Mouse (Mus musculus) hindbrain, embryonic 10.5 days (tissue): ENCODE data around the gene Cacnb3. TPM values are rescaled to one million over a fixed set of nuclear protein-coding genes. Genes with fewer than 3 reads are reported as not detected.

Experiments
- DNase-seq: peaks from one replicate; pipeline ENCODE4 v3.0.0-alpha.2; 2017; ENCODE audit warnings: low spot score
- H3K27ac ChIP-seq: fragments of 300-500 bp; sonication (generic); 2 replicates; pipeline ENCODE4 v1.5.1; 2016; ENCODE audit warnings: mild to moderate bottlenecking, moderate library complexity
- H3K27me3 ChIP-seq: fragments of 300-500 bp; sonication (generic); 2 replicates; pipeline ENCODE4 v1.6.1; 2016; ENCODE audit warnings: mild to moderate bottlenecking; ENCODE audit not compliant: poor library complexity, insufficient read depth, severe bottlenecking
- H3K36me3 ChIP-seq: fragments of 300-500 bp; sonication (generic); 2 replicates; pipeline ENCODE4 v1.6.1; 2016; ENCODE audit warnings: mild to moderate bottlenecking, moderate library complexity
- H3K4me1 ChIP-seq: fragments of 300-500 bp; sonication (generic); replicated peaks from 2 replicates; pipeline ENCODE4 v1.6.1; 2016; ENCODE audit warnings: mild to moderate bottlenecking
- H3K4me3 ChIP-seq: fragments of 300-500 bp; sonication (generic); 2 replicates; pipeline ENCODE4 v1.5.1; 2016; ENCODE audit warnings: mild to moderate bottlenecking, moderate library complexity
- H3K9me3 ChIP-seq: fragments of 300-500 bp; sonication (generic); 2 replicates; pipeline ENCODE4 v1.6.1; 2016; ENCODE audit warnings: mild to moderate bottlenecking, moderate library complexity
- WGBS: fragments of 180-500 bp; shearing (Covaris S2); methylation state at CpG from one replicate; pipeline ENCODE4 v1.1.7; 2016; 5-methylcytosine and 5-hydroxymethylcytosine counted together
- polyA plus RNA-seq: library from polyadenylated mRNA; unstranded; fragments of >200 nt; fragmentation: Nextera tagmentation; extraction: Ambion mirVana; gene quantifications from 2 replicates; pipeline ENCODE4 v1.2.1, GENCODE M21; 2016

Cacnb3 gene
- polyA plus RNA-seq, 1 experiment from 2014 or later, result 58.6 TPM

DNA sequence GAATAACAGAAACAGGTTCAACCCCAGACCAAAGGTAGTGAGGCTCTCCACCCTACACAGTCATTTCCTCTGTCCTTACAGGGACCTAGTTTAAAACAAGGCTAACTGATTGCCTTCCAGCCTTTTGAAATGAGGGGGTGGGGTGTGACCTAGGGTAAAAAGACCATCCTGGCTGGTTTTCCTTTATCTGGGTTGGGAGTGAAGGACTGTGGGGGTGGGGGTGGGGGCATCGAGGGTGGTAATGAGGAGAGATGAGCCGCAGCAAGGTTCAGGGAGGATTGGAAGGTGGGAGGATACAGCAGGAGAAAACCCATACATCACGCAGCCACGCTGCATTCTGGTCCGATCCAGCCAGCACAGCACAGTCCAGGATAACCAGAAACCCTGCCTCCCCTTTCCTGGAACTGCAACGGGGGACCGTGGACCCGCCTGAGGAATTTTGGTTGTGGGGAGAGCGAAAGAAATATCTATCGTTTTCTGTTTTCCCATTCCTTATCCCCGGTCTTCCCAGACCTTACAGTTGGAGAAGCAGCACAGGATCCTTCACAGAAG is 44.4 kb downstream of the Cacnb3 start:
- H3K4me3 ChIP-seq, result peak overlapping the region; percentile 64
- DNase-seq, result peak; percentile 18
- no peaks in the 10 kb centered on the region for H3K9me3 ChIP-seq
- peaks cover 65% of the 10 kb centered on the region for H3K27me3 ChIP-seq
- H3K4me1 ChIP-seq, result peaks cover 48% of the 10 kb centered on the region
- peaks cover 13% of the 10 kb centered on the region for H3K36me3 ChIP-seq
- peak overlapping the region; percentile 80 for H3K27ac ChIP-seq
- 28% methylated on average over 11 of the region's 11 CpGs for WGBS

DNA sequence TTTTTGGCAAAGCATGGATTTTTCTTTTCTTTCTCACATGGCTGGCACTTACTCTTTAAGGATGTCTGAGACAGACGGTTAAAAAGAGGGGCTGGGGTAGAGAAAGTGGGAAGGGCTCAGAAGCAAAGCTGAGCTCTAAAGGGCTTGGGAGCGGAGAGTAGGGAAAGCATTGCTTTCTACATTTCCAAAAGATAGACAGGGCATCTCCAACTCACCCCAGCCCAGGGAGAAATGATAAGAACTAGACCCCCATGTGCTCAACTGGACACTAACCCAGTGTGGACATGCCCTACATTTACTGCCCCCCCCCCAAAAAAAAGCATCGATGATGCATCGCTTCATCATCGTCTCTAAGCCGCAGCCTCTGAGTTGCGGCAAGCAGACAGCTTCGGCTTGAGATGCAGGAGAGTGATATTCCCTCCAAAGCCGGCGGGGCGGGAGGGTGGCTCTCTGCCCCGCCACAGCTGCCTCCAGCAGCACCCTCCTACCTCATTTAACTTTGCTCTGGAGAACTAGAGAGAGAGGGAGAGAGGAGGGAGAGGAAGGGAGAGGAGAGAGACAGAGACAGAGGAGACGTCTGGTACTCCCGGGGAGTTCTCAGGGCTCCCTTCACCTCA is 45.1 kb downstream of the Cacnb3 start:
- Histone ChIP-seq H3K36me3 (peaks cover 6% of the 10 kb centered on the region), H3K4me3 (peak overlapping the region; percentile 64), H3K9me3 (no peaks in the 10 kb centered on the region), H3K4me1 (peaks cover 48% of the 10 kb centered on the region), H3K27me3 (peaks cover 65% of the 10 kb centered on the region), H3K27ac (peak overlapping the region; percentile 80)
- 8% methylated on average over 14 of the region's 14 CpGs for WGBS
- DNase-seq, result peak; percentile 27

DNA sequence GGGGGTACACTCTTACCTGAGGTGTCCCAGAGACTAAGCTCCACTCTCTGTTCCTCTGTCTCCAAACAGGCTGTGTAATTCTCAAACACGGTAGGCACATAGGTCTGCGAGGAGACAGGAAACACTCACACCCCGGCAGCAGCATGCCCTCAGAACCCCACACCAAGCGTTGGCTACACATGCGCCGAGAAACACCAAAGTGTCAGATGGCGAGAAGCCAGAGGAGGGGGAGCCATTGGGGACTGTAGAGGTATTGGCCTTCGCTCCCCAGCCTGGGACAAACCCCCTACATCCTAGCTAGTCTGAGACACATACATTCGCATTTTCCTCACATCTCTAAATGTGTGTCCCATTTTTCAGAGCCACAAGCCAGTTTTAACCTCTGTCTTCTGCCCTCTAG is 45.8 kb downstream of the Cacnb3 start:
- Histone ChIP-seq H3K4me3 (peak overlapping the region; percentile 64), H3K27ac (peak overlapping the region; percentile 80), H3K36me3 (peaks cover 5% of the 10 kb centered on the region; the same call in 1 of the 2 replicates), H3K27me3 (peaks cover 68% of the 10 kb centered on the region), H3K9me3 (no peaks in the 10 kb centered on the region), H3K4me1 (peaks cover 48% of the 10 kb centered on the region)
- WGBS, result 5% methylated on average over 9 of the region's 9 CpGs
- DNase-seq, result peak; percentile 20

DNA sequence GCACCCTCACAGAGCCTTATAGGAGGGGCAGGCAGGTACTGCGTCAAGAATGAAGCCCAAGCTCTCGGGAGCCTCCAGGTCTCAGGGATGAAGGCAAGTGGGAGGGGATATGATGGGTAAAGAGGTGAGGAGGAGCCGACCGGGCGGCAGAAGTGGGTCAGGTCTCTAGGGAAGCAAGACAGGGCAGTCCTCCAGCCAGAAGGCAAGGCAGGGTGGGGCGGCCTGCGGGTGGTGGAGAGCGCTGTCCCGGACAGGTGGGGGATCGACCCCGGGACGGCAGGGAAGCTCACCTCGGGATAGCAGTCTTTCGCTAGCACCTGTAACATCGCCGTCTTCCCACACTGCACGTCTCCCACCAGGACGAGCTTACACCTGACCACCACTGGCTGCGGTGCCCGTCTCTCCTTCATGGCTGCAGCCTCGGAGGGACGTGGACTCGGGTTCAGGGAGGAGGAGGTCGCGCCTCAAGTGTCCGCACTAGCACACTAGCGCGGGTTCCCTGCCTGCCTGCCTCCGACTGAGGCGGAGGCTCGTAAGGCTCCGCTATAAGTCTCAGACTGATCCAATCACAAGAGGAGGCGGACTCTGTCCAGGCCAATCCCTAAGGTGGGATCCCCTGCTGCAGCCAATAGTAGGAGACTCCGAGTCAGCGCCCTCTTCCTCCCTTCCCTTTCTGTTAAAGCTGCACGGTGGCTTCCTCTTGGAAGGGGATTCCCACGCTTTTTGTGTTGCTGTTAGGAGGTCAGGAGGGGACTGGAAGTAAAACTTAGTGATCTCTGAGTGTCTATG is 46.5 kb downstream of the Cacnb3 start, which contains the start of gene Rnd1:
Gene Rnd1, minus strand, starts transcription at position 522 of the 789 bp plus-strand sequence.
- Histone ChIP-seq H3K27ac (peak within 1 kb of the TSS; percentile 80), H3K4me1 (peaks cover 48% of the 10 kb centered on the region), H3K36me3 (peaks cover 5% of the 10 kb centered on the region; the same call in 1 of the 2 replicates), H3K27me3 (peaks cover 68% of the 10 kb centered on the region), H3K9me3 (no peaks in the 10 kb centered on the region), H3K4me3 (peak within 1 kb of the TSS; percentile 64)
- under 1% methylated on average over 37 of the region's 37 CpGs for WGBS
- DNase-seq, result peak; percentile 85

DNA sequence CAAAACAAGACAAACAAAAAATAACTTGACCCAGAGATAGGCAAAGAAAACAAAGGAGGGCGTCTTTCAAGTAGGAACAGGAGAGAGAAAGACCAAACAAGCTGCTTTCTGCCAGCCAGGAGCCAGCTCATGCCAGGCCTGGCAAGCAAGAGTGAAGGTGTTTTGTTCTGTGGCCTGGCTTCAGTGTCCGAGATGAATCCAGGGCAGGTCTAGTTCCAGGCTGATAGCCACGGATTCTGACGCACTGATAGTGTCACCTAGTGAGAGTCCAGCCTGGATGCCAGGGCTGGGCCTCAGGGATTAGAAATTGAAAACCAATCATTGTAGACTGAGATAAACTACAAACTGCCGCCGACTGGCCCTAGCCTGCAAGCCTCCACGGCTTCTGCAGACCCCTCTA is 47.3 kb downstream of the Cacnb3 start:
- DNase-seq, result no peak

DNA sequence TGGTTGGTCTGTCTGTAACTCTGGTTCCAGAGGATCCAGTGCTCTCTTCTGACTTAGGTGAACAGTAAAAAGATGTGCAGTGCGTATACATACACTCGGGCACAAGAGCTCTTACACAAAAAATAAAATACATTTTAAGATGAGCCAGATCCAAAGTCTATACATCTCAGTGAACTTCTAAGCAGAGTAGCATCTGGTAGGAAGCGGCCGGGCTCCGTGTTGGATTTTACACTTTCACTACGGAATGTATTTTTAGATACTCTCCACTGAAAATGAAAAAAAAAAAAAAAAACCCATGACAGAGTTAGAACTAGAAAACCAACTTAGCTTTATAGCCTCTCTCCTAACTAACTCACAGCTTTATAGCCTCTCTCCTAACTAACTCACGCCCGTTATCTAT is 50.0 kb downstream of the Cacnb3 start:
- Histone ChIP-seq H3K4me1 (peaks cover 27% of the 10 kb centered on the region), H3K36me3 (no peaks in the 10 kb centered on the region), H3K4me3 (no peak overlapping the region), H3K27ac (no peak overlapping the region), H3K27me3 (peaks cover 49% of the 10 kb centered on the region), H3K9me3 (no peaks in the 10 kb centered on the region)
- DNase-seq, result no peak
- 90% methylated on average over 8 of the region's 8 CpGs for WGBS

More for the DNA sequence above, 47.3 kb downstream of the Cacnb3 start:
- Histone ChIP-seq H3K4me3 (no peak overlapping the region), H3K27ac (peak overlapping the region; percentile 80; the same call in 1 of the 2 replicates), H3K27me3 (peaks cover 66% of the 10 kb centered on the region), H3K36me3 (no peaks in the 10 kb centered on the region), H3K4me1 (peaks cover 48% of the 10 kb centered on the region), H3K9me3 (no peaks in the 10 kb centered on the region)
- WGBS, result 72% methylated on average over 7 of the region's 7 CpGs

DNA sequence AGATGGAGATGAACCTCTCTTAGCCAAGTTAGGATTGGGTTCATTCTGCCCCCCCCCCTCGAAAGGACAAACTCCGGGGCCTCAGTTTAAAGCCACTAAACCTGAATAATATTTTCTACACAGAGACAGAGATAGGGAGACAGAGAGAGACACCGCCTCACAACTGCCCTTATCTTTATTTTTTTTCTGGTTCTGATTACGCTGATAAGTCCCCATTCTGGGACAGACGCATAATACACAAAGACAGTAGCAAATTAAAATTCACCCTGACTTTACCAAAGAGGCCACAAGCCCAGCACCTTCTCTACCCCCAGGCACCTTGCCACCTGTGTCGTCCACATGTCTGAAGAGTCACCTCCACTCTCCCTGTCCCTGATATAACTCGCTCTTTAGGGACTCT is 51.0 kb downstream of the Cacnb3 start:
- H3K27me3 ChIP-seq, result peaks cover 40% of the 10 kb centered on the region
- 80% methylated on average over 7 of the region's 7 CpGs for WGBS
- no peak for DNase-seq
- no peaks in the 10 kb centered on the region for H3K36me3 ChIP-seq
- H3K4me3 ChIP-seq, result no peak overlapping the region
- H3K27ac ChIP-seq, result no peak overlapping the region
- H3K4me1 ChIP-seq, result peaks cover 17% of the 10 kb centered on the region
- no peaks in the 10 kb centered on the region for H3K9me3 ChIP-seq

DNA sequence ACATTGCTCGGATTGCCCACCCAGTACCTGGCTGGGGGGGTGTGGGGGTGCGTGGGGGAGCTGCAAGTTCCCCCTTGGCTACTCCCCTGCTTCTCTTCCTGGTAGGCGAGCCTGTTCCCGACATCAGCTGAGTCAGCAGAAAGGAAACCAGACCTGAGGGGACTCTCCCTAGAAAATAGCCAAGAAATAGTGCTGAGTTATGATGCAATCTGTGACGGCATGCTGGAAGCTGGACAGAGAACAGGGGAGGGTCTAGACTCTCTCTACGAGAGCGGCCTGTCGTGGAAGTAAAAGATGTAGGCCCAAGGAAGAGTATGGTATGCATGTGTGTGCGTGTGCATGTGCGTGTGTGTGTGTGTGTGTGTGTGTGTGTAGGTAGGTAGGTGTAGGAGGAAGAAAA is 52.5 kb downstream of the Cacnb3 start:
- Histone ChIP-seq H3K27ac (no peak overlapping the region), H3K27me3 (peaks cover 28% of the 10 kb centered on the region), H3K9me3 (no peaks in the 10 kb centered on the region), H3K4me1 (peaks cover 2% of the 10 kb centered on the region), H3K4me3 (no peak overlapping the region), H3K36me3 (no peaks in the 10 kb centered on the region)
- WGBS, result 75% methylated on average over 10 of the region's 10 CpGs
- no peak for DNase-seq

DNA sequence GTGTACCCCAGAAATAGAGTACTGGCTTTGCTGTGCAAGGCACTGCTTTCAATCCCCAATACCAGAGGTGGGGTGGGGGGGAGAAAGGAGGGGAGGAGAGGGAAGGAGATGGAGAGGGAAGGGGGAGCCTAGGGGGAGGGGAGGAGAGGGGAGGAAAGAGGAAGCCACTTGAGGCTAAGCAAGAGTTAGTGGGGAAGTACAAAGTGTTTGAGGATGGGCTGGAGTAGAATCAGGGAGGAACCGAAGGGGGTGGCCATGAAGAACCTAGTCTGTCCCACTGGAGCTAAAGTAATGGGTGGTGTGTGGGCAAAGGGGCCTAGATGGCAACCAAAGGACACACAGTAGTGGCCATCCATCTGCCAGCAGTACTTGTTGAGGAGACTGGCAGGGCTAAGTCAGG is 53.1 kb downstream of the Cacnb3 start:
- Histone ChIP-seq H3K36me3 (no peaks in the 10 kb centered on the region), H3K4me3 (no peak overlapping the region), H3K4me1 (peaks cover 6% of the 10 kb centered on the region), H3K27me3 (peaks cover 22% of the 10 kb centered on the region), H3K27ac (no peak overlapping the region), H3K9me3 (no peaks in the 10 kb centered on the region)
- 86% methylated on average over 1 of the region's 1 CpGs for WGBS
- no peak for DNase-seq

DNA sequence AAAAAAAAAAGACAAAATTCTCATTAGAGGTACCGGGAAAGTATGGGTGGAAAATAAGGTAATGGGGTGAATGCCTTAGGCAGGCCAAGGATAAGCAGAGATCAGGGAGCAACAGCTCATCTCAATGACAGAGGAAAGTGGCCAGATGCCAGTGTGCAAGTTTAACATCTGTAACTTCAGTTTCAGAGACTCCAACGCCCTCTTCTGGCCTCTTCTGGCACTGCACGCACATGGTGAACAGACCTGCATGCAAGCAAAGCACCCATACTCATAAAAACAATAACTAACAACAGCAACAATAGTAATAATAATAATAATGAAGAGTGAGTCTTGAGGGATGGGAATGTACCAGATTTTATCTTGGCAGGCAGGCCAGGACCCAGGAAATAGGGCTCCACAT is 55.3 kb downstream of the Cacnb3 start:
- no peak for DNase-seq
- Histone ChIP-seq H3K27ac (no peak overlapping the region), H3K27me3 (peaks cover 10% of the 10 kb centered on the region), H3K4me1 (peaks cover 28% of the 10 kb centered on the region), H3K4me3 (no peak overlapping the region), H3K36me3 (no peaks in the 10 kb centered on the region), H3K9me3 (no peaks in the 10 kb centered on the region)
- WGBS, result 68% methylated on average over 3 of the region's 3 CpGs

DNA sequence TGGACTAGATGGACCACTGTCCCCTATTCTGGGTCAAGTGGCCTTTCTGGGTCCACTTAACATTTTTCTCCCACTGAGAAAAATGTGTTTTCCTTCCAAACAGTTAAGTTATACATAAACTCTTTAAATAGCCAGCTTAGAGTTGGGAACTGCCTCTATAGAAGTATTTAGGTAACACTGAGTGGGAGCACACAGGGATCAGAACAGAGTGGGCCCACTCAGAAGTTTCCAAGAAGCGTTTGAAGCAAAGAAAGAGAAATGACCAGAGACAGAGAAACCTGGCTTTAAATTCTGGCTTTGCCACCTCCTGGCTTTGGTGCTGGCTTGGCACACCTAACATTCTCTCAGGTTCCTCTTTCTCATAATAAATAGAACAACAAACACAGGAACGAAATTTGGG is 59.0 kb downstream of the Cacnb3 start:
- DNase-seq, result no peak
- peaks cover 46% of the 10 kb centered on the region for H3K4me1 ChIP-seq

DNA sequence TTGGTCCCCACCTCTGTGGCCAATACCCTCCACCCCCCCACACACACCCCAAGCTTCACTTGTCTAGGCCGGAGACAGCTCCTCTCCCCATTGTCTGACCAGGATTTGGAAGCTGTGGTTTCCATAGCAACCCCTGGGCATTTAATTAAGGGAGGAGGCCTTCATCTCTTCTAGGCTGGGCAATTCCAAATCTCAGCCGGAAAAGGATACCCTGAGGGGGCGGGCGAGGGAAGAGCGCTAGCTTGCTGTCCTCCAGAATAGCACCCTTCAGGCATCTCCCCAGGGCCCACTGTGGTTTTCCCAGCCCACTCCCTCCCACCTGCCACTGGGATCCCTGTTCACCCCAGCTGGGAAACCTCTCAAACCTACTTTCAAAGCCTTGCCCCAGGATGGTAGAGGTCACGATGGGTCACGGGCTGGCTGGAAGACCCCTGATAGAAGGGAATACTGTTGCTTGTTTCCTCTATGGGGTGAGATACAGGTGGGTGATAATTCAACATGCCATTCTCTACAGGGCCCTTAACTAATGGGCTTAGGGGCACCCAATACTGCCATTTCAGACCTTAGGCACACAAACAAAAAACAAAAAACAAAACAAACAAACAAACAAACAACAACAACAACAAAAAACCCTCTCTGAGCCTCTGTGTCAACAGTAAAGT is 61.0 kb downstream of the Cacnb3 start:
- Histone ChIP-seq H3K27ac (peak overlapping the region; percentile 86), H3K4me3 (peak overlapping the region; percentile 29), H3K9me3 (no peaks in the 10 kb centered on the region), H3K27me3 (no peaks in the 10 kb centered on the region), H3K36me3 (no peaks in the 10 kb centered on the region), H3K4me1 (peaks cover 50% of the 10 kb centered on the region)
- DNase-seq, result peak; percentile 74
- 13% methylated on average over 7 of the region's 7 CpGs for WGBS

More for the DNA sequence above, 59.0 kb downstream of the Cacnb3 start:
- Histone ChIP-seq H3K36me3 (no peaks in the 10 kb centered on the region), H3K27me3 (no peaks in the 10 kb centered on the region), H3K4me3 (no peak overlapping the region), H3K9me3 (no peaks in the 10 kb centered on the region), H3K27ac (peak overlapping the region; percentile 86; the same call in 1 of the 2 replicates)
- 84% methylated on average over 2 of the region's 2 CpGs for WGBS
